Mouse (Mus musculus) erythroblast, embryonic 14.5 days (primary cell): Measurements from ENCODE around the gene 4930469K13Rik. TPM values are rescaled to one million over a fixed set of nuclear protein-coding genes. Genes with fewer than 3 reads are reported as not detected.

Experiments used
- H3K27me3 ChIP-seq: 2 replicates; pipeline ENCODE4 v1.6.1; 2012; ENCODE audit warnings: inconsistent platforms; ENCODE audit not compliant: control insufficient read depth
- H3K36me3 ChIP-seq: 2 replicates; pipeline ENCODE4 v1.6.1; 2012; ENCODE audit warnings: mild to moderate bottlenecking, inconsistent platforms; ENCODE audit not compliant: control insufficient read depth
- H3K4me1 ChIP-seq: 2 replicates; pipeline ENCODE4 v1.6.1; 2012; ENCODE audit warnings: inconsistent platforms; ENCODE audit not compliant: control insufficient read depth
- H3K4me3 ChIP-seq: replicated peaks from 2 replicates; pipeline ENCODE3; 2012; ENCODE audit warnings: moderate library complexity, mild to moderate bottlenecking, inconsistent platforms
- H3K9me3 ChIP-seq: 2 replicates; pipeline ENCODE4 v1.6.1; 2012; ENCODE audit warnings: low read length, inconsistent platforms, mixed read lengths; ENCODE audit not compliant: control insufficient read depth
- GATA1 ChIP-seq: IDR thresholded peaks from 2 replicates; pipeline ENCODE4 v1.6.1; 2012; ENCODE audit warnings: low read length, inconsistent platforms, mixed read lengths
- TAL1 ChIP-seq: IDR thresholded peaks from 3 replicates; pipeline ENCODE4 v1.6.1; 2012; ENCODE audit warnings: low read length, inconsistent platforms, mixed read lengths
- polyA plus RNA-seq: library from polyadenylated mRNA; stranded (reverse); fragments of >175 nt; gene quantifications from 2 replicates; pipeline ENCODE4 v1.2.3, GENCODE M21; 2012

4930469K13Rik gene
- polyA plus RNA-seq, 1 experiment = not detected

- Histone ChIP-seq H3K4me1 (peaks cover 9% of the 10 kb centered on the region), H3K9me3 (no peaks in the 10 kb centered on the region), H3K36me3 (no peaks in the 10 kb centered on the region), H3K27me3 (no peaks in the 10 kb centered on the region), H3K4me3 (no peak overlapping the region)
- TF ChIP-seq GATA1 = no peak
- no peak for TF ChIP-seq TAL1
Observed at GRCm38 (mm10) chr11:34007616-34008015, 90.7 kb downstream of the 4930469K13Rik start.

- Histone ChIP-seq H3K4me1 (no peaks in the 10 kb centered on the region), H3K9me3 (no peaks in the 10 kb centered on the region), H3K27me3 (no peaks in the 10 kb centered on the region), H3K36me3 (no peaks in the 10 kb centered on the region), H3K4me3 (no peak overlapping the region)
- TF ChIP-seq TAL1 (no peak), GATA1 (no peak)
Observed at GRCm38 (mm10) chr11:34002593-34002965, 95.8 kb downstream of the 4930469K13Rik start.

GRCm38 (mm10) chr11:34001938-34002592 is 96.3 kb downstream of the 4930469K13Rik start:
- Histone ChIP-seq H3K4me3 (no peak overlapping the region), H3K36me3 (no peaks in the 10 kb centered on the region), H3K4me1 (no peaks in the 10 kb centered on the region), H3K27me3 (no peaks in the 10 kb centered on the region), H3K9me3 (no peaks in the 10 kb centered on the region)
- no peak for TF ChIP-seq TAL1
- no peak for TF ChIP-seq GATA1

GRCm38 (mm10) chr11:34000416-34000815 is 97.9 kb downstream of the 4930469K13Rik start:
- Histone ChIP-seq H3K27me3 (no peaks in the 10 kb centered on the region), H3K36me3 (no peaks in the 10 kb centered on the region), H3K4me1 (no peaks in the 10 kb centered on the region), H3K9me3 (no peaks in the 10 kb centered on the region), H3K4me3 (no peak overlapping the region)
- no peak for TF ChIP-seq GATA1
- no peak for TF ChIP-seq TAL1

- no peak for TF ChIP-seq GATA1
- TF ChIP-seq TAL1 = no peak
- Histone ChIP-seq H3K36me3 (no peaks in the 10 kb centered on the region), H3K4me1 (no peaks in the 10 kb centered on the region), H3K27me3 (no peaks in the 10 kb centered on the region), H3K4me3 (no peak overlapping the region), H3K9me3 (no peaks in the 10 kb centered on the region)
Observed at GRCm38 (mm10) chr11:33998244-33998643, 100.1 kb downstream of the 4930469K13Rik start.

- Histone ChIP-seq H3K9me3 (no peaks in the 10 kb centered on the region), H3K36me3 (no peaks in the 10 kb centered on the region), H3K27me3 (peaks cover 2% of the 10 kb centered on the region; the same call in 1 of the 2 replicates), H3K4me1 (no peaks in the 10 kb centered on the region), H3K4me3 (no peak overlapping the region)
- TF ChIP-seq GATA1 (no peak), TAL1 (no peak)
Observed at GRCm38 (mm10) chr11:33993496-33993895, 104.9 kb downstream of the 4930469K13Rik start.

GRCm38 (mm10) chr11:33992938-33993337 is 105.4 kb downstream of the 4930469K13Rik start, which contains the start of gene Kcnip1:
TSS of gene Kcnip1 (minus strand) at chr11:33993152.
- Histone ChIP-seq H3K4me3 (no peak within 1 kb of the TSS), H3K4me1 (no peaks in the 10 kb centered on the region), H3K36me3 (no peaks in the 10 kb centered on the region), H3K9me3 (no peaks in the 10 kb centered on the region), H3K27me3 (peaks cover 2% of the 10 kb centered on the region; the same call in 1 of the 2 replicates)
- TF ChIP-seq GATA1 (no peak), TAL1 (no peak)

GRCm38 (mm10) chr11:33990002-33990401 is 108.4 kb downstream of the 4930469K13Rik start:
- no peak for TF ChIP-seq TAL1
- TF ChIP-seq GATA1 = no peak
- H3K27me3 ChIP-seq = peaks cover 2% of the 10 kb centered on the region; the same call in 1 of the 2 replicates
- H3K36me3 ChIP-seq = no peaks in the 10 kb centered on the region
- H3K9me3 ChIP-seq = no peaks in the 10 kb centered on the region
- no peak overlapping the region for H3K4me3 ChIP-seq
- H3K4me1 ChIP-seq = no peaks in the 10 kb centered on the region

- no peaks in the 10 kb centered on the region for H3K36me3 ChIP-seq
- H3K27me3 ChIP-seq = no peaks in the 10 kb centered on the region
- H3K4me1 ChIP-seq = no peaks in the 10 kb centered on the region
- H3K9me3 ChIP-seq = no peaks in the 10 kb centered on the region
- no peak overlapping the region for H3K4me3 ChIP-seq
- TF ChIP-seq TAL1 (no peak), GATA1 (no peak)
Observed at GRCm38 (mm10) chr11:33986525-33986924, 111.8 kb downstream of the 4930469K13Rik start.
